Mouse (Mus musculus) forebrain, embryonic 16.5 days (tissue): ENCODE data around the gene Terb2. TPM values are rescaled to one million over a fixed set of nuclear protein-coding genes. Genes with fewer than 3 reads are reported as not detected.

Experiments
- ATAC-seq: fragments of 200-750 bp; cut with Nextera tagmentation; 2 replicates; pipeline ENCODE4 v1.8.0; 2017; ENCODE audit warnings: mild to moderate bottlenecking, moderate library complexity
- H3K27ac ChIP-seq: fragments of 300-500 bp; sonication (generic); 2 replicates; pipeline ENCODE4 v1.5.1; 2014; ENCODE audit warnings: low read length, control low read depth
- H3K27me3 ChIP-seq: fragments of 300-500 bp; sonication (generic); replicated peaks from 2 replicates; pipeline ENCODE4 v1.6.1; 2014; ENCODE audit warnings: low read length; ENCODE audit not compliant: control insufficient read depth, insufficient read depth
- H3K36me3 ChIP-seq: fragments of 300-500 bp; sonication (generic); 2 replicates; pipeline ENCODE4 v1.6.1; 2014; ENCODE audit not compliant: control insufficient read depth, insufficient read depth
- H3K4me1 ChIP-seq: fragments of 300-500 bp; sonication (generic); replicated peaks from 2 replicates; pipeline ENCODE4 v1.6.1; 2014; ENCODE audit warnings: low read length; ENCODE audit not compliant: control insufficient read depth, insufficient read depth
- H3K4me2 ChIP-seq: fragments of 300-500 bp; sonication (generic); 2 replicates; pipeline ENCODE4 v1.6.1; 2014; ENCODE audit warnings: mild to moderate bottlenecking, low read length, control low read depth
- H3K4me3 ChIP-seq: fragments of 300-500 bp; sonication (generic); replicated peaks from 2 replicates; pipeline ENCODE4 v1.5.1; 2014; ENCODE audit warnings: mild to moderate bottlenecking, low read length, control low read depth
- H3K9ac ChIP-seq: fragments of 300-500 bp; sonication (generic); replicated peaks from 2 replicates; pipeline ENCODE4 v1.6.1; 2014; ENCODE audit warnings: low read depth, low read length, control low read depth
- H3K9me3 ChIP-seq: fragments of 300-500 bp; sonication (generic); 2 replicates; pipeline ENCODE4 v1.6.1; 2016; ENCODE audit warnings: low read length; ENCODE audit not compliant: control insufficient read depth
- WGBS: fragments of 180-500 bp; shearing (Covaris S2); extraction: QIAGEN DNeasy Blood & Tissue Kit; methylation state at CpG from one replicate; pipeline ENCODE4 v1.1.7; 2014; 5-methylcytosine and 5-hydroxymethylcytosine counted together
- polyA plus RNA-seq: library from polyadenylated mRNA; unstranded; fragments of >200 nt; fragmentation: Nextera tagmentation; extraction: Ambion mirVana; gene quantifications from 2 replicates; pipeline ENCODE4 v1.2.1, GENCODE M21; 2015

The Terb2 gene
- polyA plus RNA-seq, 1 experiment from 2014 or later = not detected

DNA sequence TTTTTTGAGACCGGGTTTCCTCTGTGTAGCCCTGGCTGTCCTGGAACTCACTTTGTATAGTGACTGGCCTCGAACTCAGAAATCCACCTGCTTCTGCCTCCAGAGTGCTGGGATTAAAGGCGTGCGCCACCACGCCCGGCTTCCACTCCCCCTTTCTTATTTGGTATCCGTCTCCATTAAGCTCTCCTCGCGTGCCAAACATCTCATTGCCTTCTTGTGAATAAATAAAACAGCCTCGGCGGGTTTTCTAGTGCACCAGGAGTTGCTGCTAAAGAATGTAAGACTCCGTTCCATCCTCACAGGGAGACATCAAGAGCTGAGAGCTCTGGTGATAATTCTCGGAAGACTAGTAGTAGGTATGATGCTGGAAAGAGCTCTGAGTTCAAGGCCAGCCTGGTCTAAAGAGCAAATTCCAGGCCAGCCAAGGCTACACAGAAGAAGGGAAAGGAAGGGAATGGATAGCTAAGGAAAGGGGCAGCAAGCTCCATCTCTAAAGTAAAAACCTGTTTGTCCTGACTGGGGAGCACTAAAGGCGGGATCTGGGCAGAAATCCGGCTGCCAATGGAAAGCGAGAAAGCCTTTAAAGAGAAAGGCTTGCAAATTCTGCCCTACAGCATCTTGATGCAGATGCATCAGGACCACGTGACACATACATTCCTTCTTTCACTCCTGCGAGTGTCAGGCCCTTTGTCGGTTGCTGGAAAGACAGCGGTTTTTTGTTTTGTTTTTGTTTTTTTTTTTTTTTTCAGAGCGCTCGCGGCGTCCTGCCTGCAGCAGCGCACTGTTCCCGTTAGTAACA lies 47.9 kb downstream of the Terb2 start:
- Histone ChIP-seq H3K36me3 (no peaks in the 10 kb centered on the region), H3K4me2 (peak overlapping the region; percentile 76), H3K4me3 (peak overlapping the region; percentile 66), H3K27me3 (no peaks in the 10 kb centered on the region), H3K9ac (peak overlapping the region; percentile 65), H3K4me1 (no peaks in the 10 kb centered on the region; the same call in 1 of the 2 replicates), H3K27ac (peak overlapping the region; percentile 78), H3K9me3 (no peaks in the 10 kb centered on the region)
- WGBS = 3% methylated on average over 26 of the region's 26 CpGs
- ATAC-seq = peak; percentile 55

DNA sequence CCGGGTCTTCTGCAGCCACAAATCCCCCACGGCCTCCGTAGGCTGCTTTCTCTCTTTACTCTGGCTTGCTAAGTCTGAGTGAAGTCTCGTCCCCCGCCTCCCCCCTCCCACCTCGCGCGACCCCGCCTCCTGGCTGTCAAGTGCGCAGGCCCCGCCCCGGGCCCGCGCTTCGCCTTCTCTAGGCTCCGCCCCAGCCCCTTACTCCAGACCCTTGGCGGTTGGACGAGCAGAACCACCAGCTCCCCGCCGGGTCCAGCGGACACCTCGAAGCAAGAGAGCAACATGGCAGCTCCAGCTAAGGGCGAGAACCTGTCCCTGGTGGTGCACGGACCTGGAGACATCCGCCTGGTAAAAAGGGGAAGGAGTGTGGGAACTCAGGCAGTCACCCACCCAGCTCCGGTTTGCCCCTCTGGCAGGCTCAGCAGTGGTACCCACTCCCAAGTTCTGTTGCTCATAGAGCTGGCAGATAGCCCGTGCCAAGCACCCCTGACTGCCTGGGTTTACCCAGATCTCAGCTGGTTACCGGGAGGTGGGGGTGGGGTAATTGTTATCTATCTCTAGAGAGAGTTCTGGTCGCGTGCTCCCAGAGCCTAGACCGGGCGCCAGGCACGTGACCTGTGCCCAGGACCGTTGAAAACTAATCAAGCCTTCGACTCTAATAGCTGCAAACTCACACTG lies 48.7 kb downstream of the Terb2 start, which contains the start of gene Sord:
Sord (plus strand) TSS at position 139 of the 678 bp plus-strand sequence.
- no peaks in the 10 kb centered on the region for H3K36me3 ChIP-seq
- ATAC-seq = peak; percentile 95
- H3K4me1 ChIP-seq = no peaks in the 10 kb centered on the region; the same call in 1 of the 2 replicates
- no peaks in the 10 kb centered on the region for H3K27me3 ChIP-seq
- peak within 1 kb of the TSS; percentile 76 for H3K4me2 ChIP-seq
- peak within 1 kb of the TSS; percentile 65 for H3K9ac ChIP-seq
- peak within 1 kb of the TSS; percentile 66 for H3K4me3 ChIP-seq
- WGBS = under 1% methylated on average over 35 of the region's 35 CpGs
- peak within 1 kb of the TSS; percentile 78 for H3K27ac ChIP-seq
- no peaks in the 10 kb centered on the region for H3K9me3 ChIP-seq

- Histone ChIP-seq H3K27ac (no peak overlapping the region), H3K4me1 (no peaks in the 10 kb centered on the region; the same call in 1 of the 2 replicates), H3K36me3 (no peaks in the 10 kb centered on the region), H3K9me3 (no peaks in the 10 kb centered on the region), H3K4me2 (peak overlapping the region; percentile 76), H3K4me3 (peak overlapping the region; percentile 66; the same call in 1 of the 2 replicates), H3K9ac (no peak overlapping the region), H3K27me3 (no peaks in the 10 kb centered on the region)
- no peak for ATAC-seq
- 73% methylated on average over 2 of the region's 2 CpGs for WGBS
Measured at GRCm38 (mm10) chr2:122235425-122235824, 49.4 kb downstream of the Terb2 start.

GRCm38 (mm10) chr2:122236321-122236720 lies 50.2 kb downstream of the Terb2 start:
- Histone ChIP-seq H3K4me2 (no peak overlapping the region), H3K27ac (no peak overlapping the region), H3K4me1 (no peaks in the 10 kb centered on the region; the same call in 1 of the 2 replicates), H3K36me3 (no peaks in the 10 kb centered on the region), H3K27me3 (no peaks in the 10 kb centered on the region), H3K9ac (no peak overlapping the region), H3K4me3 (no peak overlapping the region), H3K9me3 (no peaks in the 10 kb centered on the region)
- ATAC-seq = no peak

- H3K9me3 ChIP-seq = no peaks in the 10 kb centered on the region
- no peaks in the 10 kb centered on the region; the same call in 1 of the 2 replicates for H3K4me1 ChIP-seq
- no peak overlapping the region for H3K4me2 ChIP-seq
- no peak for ATAC-seq
- no peaks in the 10 kb centered on the region for H3K27me3 ChIP-seq
- no peaks in the 10 kb centered on the region for H3K36me3 ChIP-seq
- H3K4me3 ChIP-seq = no peak overlapping the region
- 92% methylated on average over 2 of the region's 2 CpGs for WGBS
- H3K9ac ChIP-seq = no peak overlapping the region
- no peak overlapping the region for H3K27ac ChIP-seq
Measured at GRCm38 (mm10) chr2:122237891-122238470, 51.9 kb downstream of the Terb2 start.

DNA sequence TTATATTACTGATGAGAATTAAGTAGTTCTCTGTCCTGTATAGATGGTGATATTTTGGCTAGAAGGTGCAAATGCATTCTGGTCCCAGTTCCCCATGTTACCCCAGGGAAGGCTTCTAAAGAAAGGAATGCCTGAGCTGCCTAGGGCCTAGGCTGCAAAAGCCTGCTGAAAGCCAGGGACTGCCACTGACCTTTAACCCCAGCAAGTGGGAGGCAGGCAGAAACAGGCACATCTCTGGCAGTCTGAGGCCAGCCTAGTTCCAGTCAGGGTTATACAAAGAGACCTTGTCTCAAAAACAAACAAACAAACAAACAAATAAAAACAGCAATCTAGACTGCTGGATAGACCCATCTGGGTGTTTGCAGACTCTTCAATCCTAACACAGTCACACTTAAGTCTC lies 54.7 kb downstream of the Terb2 start:
- Histone ChIP-seq H3K27me3 (no peaks in the 10 kb centered on the region), H3K4me3 (no peak overlapping the region), H3K9me3 (no peaks in the 10 kb centered on the region), H3K27ac (no peak overlapping the region), H3K4me2 (no peak overlapping the region), H3K9ac (no peak overlapping the region), H3K4me1 (no peaks in the 10 kb centered on the region), H3K36me3 (no peaks in the 10 kb centered on the region)
- ATAC-seq = no peak

DNA sequence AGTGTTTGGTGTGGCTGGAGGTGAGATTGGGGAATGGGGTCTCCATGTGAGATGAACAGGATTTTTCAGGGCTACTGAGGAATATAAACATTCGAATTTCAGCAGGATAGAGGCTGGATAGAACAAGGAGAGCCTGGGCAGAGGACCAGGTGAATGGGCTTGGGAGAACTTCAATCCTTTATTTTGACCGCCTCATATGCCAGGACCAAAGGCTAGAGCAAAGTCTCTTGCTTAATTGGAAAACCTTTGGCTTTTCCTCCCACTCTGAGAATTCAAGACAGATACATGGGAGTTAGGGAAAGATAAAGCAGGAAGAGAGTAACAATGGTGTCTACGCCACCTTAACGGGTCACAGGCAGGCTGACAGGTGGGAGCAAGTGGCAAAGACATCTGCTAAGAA lies 55.2 kb downstream of the Terb2 start:
- 91% methylated on average over 4 of the region's 4 CpGs for WGBS
- ATAC-seq = no peak
- H3K27ac ChIP-seq = no peak overlapping the region

DNA sequence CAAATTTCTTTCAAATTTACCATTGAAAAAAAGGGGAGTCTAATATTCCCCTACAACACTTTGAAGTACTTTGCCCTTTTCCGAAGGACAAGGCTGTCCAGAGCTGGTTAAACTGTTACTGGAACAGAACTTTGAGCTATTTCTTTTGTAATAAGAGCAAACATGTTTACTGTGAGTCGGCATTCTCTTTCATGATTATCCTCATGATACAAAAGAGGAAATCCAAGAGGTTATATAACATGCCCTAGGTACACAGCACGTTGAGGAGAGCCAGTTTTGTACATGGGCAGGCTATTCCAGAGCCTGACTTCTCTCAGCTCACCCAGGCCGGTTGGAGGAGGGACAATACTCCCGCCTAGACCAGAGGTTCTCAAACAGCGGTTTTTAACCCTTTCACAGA lies 55.9 kb downstream of the Terb2 start:
- ATAC-seq = no peak
- 64% methylated on average over 6 of the region's 6 CpGs for WGBS
- no peaks in the 10 kb centered on the region for H3K4me1 ChIP-seq
- no peaks in the 10 kb centered on the region for H3K9me3 ChIP-seq
- no peaks in the 10 kb centered on the region for H3K36me3 ChIP-seq
- no peak overlapping the region for H3K4me2 ChIP-seq
- no peak overlapping the region for H3K4me3 ChIP-seq
- H3K27me3 ChIP-seq = no peaks in the 10 kb centered on the region
- H3K9ac ChIP-seq = no peak overlapping the region
- H3K27ac ChIP-seq = no peak overlapping the region

More for the DNA sequence above, 55.2 kb downstream of the Terb2 start:
- Histone ChIP-seq H3K4me2 (no peak overlapping the region), H3K27me3 (no peaks in the 10 kb centered on the region), H3K4me1 (no peaks in the 10 kb centered on the region), H3K36me3 (no peaks in the 10 kb centered on the region), H3K9me3 (no peaks in the 10 kb centered on the region), H3K4me3 (no peak overlapping the region), H3K9ac (no peak overlapping the region)

- H3K36me3 ChIP-seq = no peaks in the 10 kb centered on the region
- no peak overlapping the region for H3K4me2 ChIP-seq
- ATAC-seq = peak; percentile 69
- WGBS = 2% methylated on average over 3 of the region's 3 CpGs
- no peak overlapping the region for H3K9ac ChIP-seq
- H3K27ac ChIP-seq = no peak overlapping the region
- no peaks in the 10 kb centered on the region for H3K9me3 ChIP-seq
- H3K27me3 ChIP-seq = no peaks in the 10 kb centered on the region
- H3K4me3 ChIP-seq = no peak overlapping the region
- H3K4me1 ChIP-seq = no peaks in the 10 kb centered on the region
Measured at GRCm38 (mm10) chr2:122243671-122244131, 57.6 kb downstream of the Terb2 start.
